Mouse (Mus musculus): ENCODE data around the gene Scaper. TPM values are rescaled to one million over a fixed set of nuclear protein-coding genes. Genes with fewer than 3 reads are reported as not detected.

Scaper gene
- polyA plus RNA-seq, 1 experiment from 2014 or later, result 12.0 TPM

DNA sequence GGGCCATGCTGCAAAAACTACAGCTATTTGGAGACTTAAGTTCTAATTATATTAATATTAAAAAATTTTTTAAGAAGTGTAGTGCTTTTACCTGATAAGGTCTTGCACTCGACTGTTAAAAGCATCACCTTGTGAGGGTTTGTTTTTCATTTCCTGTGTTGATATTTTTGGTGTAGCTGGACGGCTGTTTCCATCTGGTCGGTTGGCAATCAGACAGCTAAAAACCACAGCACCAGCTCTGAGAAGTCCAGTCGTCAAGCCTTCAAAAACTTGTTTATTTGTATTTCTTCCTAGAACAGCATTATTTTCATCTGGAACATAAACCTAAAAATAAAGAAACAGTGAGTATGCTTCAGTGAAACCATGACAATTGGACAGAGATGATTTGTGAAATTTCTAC lies 328.2 kb downstream of the Scaper start:
- no peak for DNase-seq (ENCODE audit: low read depth, low spot score)
- H3K27me3 ChIP-seq, result no peaks in the 10 kb centered on the region
- ChIA-PET CTCF (no interaction called here), POLR2A (no interaction called here)
- in situ Hi-C loops (cut with MboI; ENCODE audit: low pct_unique_long_range_greater_than_20kb), result loop anchor here (5.0 kb wide), 1 partner anchor 53 kb away; no protein-coding TSS in a partner anchor
- TF ChIP-seq CTCF (IDR thresholded peaks at IDR 0.05), result no peak
- ATAC-seq, result no peak

DNA sequence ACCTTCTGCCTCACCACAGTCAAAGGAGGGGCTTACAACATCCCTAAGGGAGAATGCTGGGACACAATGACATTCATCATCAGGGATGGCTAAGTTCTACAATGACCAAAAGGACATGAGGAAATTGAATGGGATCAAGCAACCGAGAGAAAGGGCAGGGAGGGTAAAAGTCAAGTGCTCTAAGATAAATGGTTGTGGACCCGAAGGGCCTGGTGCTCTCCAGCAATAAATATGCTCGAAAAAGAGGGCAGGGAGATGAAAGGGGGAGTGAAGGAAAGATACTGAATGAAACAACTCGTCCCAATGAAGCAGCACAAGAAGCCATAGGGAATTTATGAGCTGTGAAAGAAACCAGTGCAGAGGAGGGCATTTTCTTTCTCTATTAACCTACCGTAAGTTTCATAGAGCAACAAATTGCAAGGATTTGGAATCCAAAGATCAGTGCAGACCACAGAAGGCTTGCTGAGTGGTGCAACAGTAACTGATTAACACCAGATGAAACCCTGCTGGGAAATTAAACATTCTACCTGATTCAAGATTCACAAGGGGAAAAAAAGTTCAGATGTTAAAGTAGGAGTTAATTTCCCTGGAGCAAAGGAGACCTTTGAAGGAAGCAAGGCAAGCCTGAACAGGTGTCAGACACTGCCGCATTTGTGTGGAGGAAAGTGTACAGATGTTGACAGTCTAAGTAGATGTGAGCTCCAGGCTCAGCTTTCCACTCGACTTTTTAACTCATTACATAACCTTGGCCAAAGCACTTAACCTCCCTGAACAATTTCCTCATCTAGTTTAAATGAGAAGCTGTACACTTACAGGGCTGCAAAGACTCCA lies 329.0 kb downstream of the Scaper start:
- TF ChIP-seq CTCF (IDR thresholded peaks at IDR 0.05), result no peak
- H3K27me3 ChIP-seq, result no peaks in the 10 kb centered on the region
- CTCF ChIA-PET, result no interaction called here
- peak; percentile 0 for DNase-seq (ENCODE audit: low read depth, low spot score)
- in situ Hi-C loops (cut with MboI; ENCODE audit: low pct_unique_long_range_greater_than_20kb), result no loop called here
- no peak for ATAC-seq
- POLR2A ChIA-PET, result no interaction called here

DNA sequence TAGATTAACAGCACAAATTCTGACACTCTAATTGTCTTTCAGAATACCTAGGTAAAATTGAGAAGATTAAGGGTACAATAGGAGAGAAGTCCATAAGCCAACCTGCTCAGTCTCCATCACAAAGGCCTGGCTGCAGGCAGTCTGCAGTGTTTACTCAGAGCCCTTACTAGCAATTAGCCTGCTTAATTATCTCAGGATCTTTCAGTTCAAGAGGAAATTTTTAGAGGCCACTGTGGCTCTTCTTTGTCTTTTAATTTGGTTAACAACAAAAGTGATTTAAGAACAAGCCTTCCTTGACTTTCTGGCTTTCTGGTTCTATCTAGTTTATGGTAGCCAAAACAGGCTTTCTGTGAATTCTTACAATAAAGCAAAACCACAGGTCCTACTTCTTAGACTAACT lies 339.3 kb downstream of the Scaper start:
- H3K27me3 ChIP-seq, result no peaks in the 10 kb centered on the region
- CTCF ChIA-PET, result no interaction called here
- no peak for DNase-seq (ENCODE audit: low read depth, low spot score)
- in situ Hi-C loops (cut with MboI; ENCODE audit: low pct_unique_long_range_greater_than_20kb), result no loop called here
- POLR2A ChIA-PET, result no interaction called here
- no peak for ATAC-seq
- no peak for TF ChIP-seq CTCF (IDR thresholded peaks at IDR 0.05)

GRCm38 (mm10) chr9:55586141-55586540 lies 351.8 kb downstream of the Scaper start:
- POLR2A ChIA-PET, result no interaction called here
- no peak for TF ChIP-seq CTCF (IDR thresholded peaks at IDR 0.05)
- ATAC-seq (no peak), DNase-seq (ENCODE audit: low read depth, low spot score) (no peak)
- CTCF ChIA-PET, result no interaction called here
- H3K27me3 ChIP-seq, result no peaks in the 10 kb centered on the region
- in situ Hi-C loops (cut with MboI; ENCODE audit: low pct_unique_long_range_greater_than_20kb), result no loop called here

- ChIA-PET POLR2A (no interaction called here), CTCF (no interaction called here)
- in situ Hi-C loops (cut with MboI; ENCODE audit: low pct_unique_long_range_greater_than_20kb), result no loop called here
- ATAC-seq, result no peak
- no peak for DNase-seq (ENCODE audit: low read depth, low spot score)
- H3K27me3 ChIP-seq, result no peaks in the 10 kb centered on the region
- TF ChIP-seq CTCF (IDR thresholded peaks at IDR 0.05), result no peak
Observed at GRCm38 (mm10) chr9:55581414-55581813, 356.5 kb downstream of the Scaper start.

GRCm38 (mm10) chr9:55576571-55576970 lies 361.3 kb downstream of the Scaper start:
- DNase-seq (ENCODE audit: low read depth, low spot score) (no peak), ATAC-seq (no peak)
- ChIA-PET POLR2A (interaction anchor here (0.6 kb wide), 1 partner anchor 747 kb away, joined by 3 read pairs; no protein-coding TSS in a partner anchor), CTCF (no interaction called here)
- TF ChIP-seq CTCF (IDR thresholded peaks at IDR 0.05), result no peak
- in situ Hi-C loops (cut with MboI; ENCODE audit: low pct_unique_long_range_greater_than_20kb), result no loop called here
- no peaks in the 10 kb centered on the region for H3K27me3 ChIP-seq

GRCm38 (mm10) chr9:55571071-55571470 lies 366.8 kb downstream of the Scaper start:
- CTCF ChIA-PET, result interaction anchor here (2.0 kb wide), 1 partner anchor 11 kb away, joined by 6 read pairs; no protein-coding TSS in a partner anchor
- TF ChIP-seq CTCF (IDR thresholded peaks at IDR 0.05), result no peak
- DNase-seq (ENCODE audit: low read depth, low spot score), result no peak

GRCm38 (mm10) chr9:55568466-55569159 lies 369.3 kb downstream of the Scaper start:
- H3K27me3 ChIP-seq, result no peaks in the 10 kb centered on the region
- in situ Hi-C loops (cut with MboI; ENCODE audit: low pct_unique_long_range_greater_than_20kb), result no loop called here
- TF ChIP-seq CTCF (IDR thresholded peaks at IDR 0.05), result no peak
- ATAC-seq, result no peak
- ChIA-PET CTCF (no interaction called here), POLR2A (no interaction called here)
- DNase-seq (ENCODE audit: low read depth, low spot score), result no peak

More at GRCm38 (mm10) chr9:55571071-55571470, 366.8 kb downstream of the Scaper start:
- in situ Hi-C loops (cut with MboI; ENCODE audit: low pct_unique_long_range_greater_than_20kb), result no loop called here
- no peak for ATAC-seq
- POLR2A ChIA-PET, result no interaction called here
- no peaks in the 10 kb centered on the region for H3K27me3 ChIP-seq

- no peak for ATAC-seq
- CTCF ChIA-PET, result interaction anchor here (2.2 kb wide), 1 partner anchor 10 kb away, joined by 6 read pairs; no protein-coding TSS in a partner anchor
- H3K27me3 ChIP-seq, result no peaks in the 10 kb centered on the region
- DNase-seq (ENCODE audit: low read depth, low spot score), result no peak
- in situ Hi-C loops (cut with MboI; ENCODE audit: low pct_unique_long_range_greater_than_20kb), result no loop called here
- no peak for TF ChIP-seq CTCF (IDR thresholded peaks at IDR 0.05)
- POLR2A ChIA-PET, result no interaction called here
Observed at GRCm38 (mm10) chr9:55560960-55561359, 377.0 kb downstream of the Scaper start.

GRCm38 (mm10) chr9:55554986-55555385 lies 382.9 kb downstream of the Scaper start:
- in situ Hi-C loops (cut with MboI; ENCODE audit: low pct_unique_long_range_greater_than_20kb), result no loop called here
- no peak for ATAC-seq
- no peak for DNase-seq (ENCODE audit: low read depth, low spot score)
- ChIA-PET CTCF (no interaction called here), POLR2A (no interaction called here)
- no peaks in the 10 kb centered on the region for H3K27me3 ChIP-seq
- TF ChIP-seq CTCF (IDR thresholded peaks at IDR 0.05), result no peak

GRCm38 (mm10) chr9:55549302-55549890 lies 388.5 kb downstream of the Scaper start:
- CTCF ChIA-PET, result no interaction called here
- POLR2A ChIA-PET, result no interaction called here

More at GRCm38 (mm10) chr9:55549302-55549890, 388.5 kb downstream of the Scaper start:
- DNase-seq (ENCODE audit: low read depth, low spot score) (no peak), ATAC-seq (no peak)
- TF ChIP-seq CTCF (IDR thresholded peaks at IDR 0.05), result no peak
- no peaks in the 10 kb centered on the region for H3K27me3 ChIP-seq
- in situ Hi-C loops (cut with MboI; ENCODE audit: low pct_unique_long_range_greater_than_20kb), result no loop called here
